Mouse (Mus musculus): ENCODE data around the gene Gm21969.

DNA sequence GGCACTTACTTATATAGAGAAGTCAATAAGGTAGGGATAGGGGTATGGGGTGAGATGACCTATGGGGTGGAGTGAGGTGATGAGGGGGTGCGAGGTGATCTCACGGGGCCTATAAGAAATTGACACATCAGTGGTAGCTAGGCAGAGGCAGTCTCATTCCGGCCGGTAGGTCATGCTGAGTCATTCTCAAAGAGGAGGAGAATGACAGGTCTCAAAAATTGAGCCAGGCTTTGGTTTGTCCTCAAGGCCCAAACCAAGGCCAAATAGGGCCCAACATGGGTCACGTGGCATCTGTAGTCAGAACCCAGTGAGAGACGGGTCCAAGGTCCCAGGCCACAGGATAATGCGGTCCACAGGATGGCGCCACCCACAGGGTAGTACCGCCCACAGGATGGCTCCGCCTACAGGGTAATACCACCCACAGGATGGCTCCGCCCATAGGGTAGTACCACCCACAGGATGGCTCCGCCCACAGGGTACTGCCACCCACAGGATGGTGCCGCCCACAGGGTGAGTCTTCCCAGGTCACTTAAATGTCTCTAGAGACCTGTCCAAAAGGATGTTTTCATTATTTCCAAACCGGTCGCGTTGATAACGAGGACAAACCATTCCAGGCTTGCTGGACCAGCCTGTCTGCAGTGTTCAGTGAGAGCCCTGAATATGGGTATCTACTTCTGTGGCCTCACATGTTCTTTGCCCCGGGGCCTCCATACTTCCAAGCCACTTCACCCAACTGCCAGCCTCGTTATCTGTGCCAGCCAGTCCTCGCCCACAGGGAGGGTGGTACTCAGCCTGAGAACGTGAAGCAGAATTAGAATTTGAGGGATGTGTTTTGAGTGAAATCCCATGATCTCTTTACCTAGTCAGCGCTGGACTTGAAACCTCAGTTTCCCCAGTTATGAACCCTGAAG lies 81.0 kb downstream of the Gm21969 start:
- no peak for TF ChIP-seq POLR2A (IDR thresholded peaks at IDR 0.05; ENCODE audit: borderline replicate concordance, control insufficient read depth, low read depth, low read length)
- TF ChIP-seq CTCF (IDR thresholded peaks at IDR 0.05; ENCODE audit: control insufficient read depth, insufficient read depth, low read length) = no peak

Measured in bone marrow, adult 2 months (tissue).